Mouse (Mus musculus): Measurements from ENCODE around the gene Dgat2. TPM values are rescaled to one million over a fixed set of nuclear protein-coding genes. Genes with fewer than 3 reads are reported as not detected.

The Dgat2 gene
- polyA plus RNA-seq (2012; ENCODE audit: low replicate concordance), result 1.0 and 1.3 TPM in 2 replicates

GRCm38 (mm10) chr7:99182432-99183172, at the start of gene Dgat2:
TSS of gene Dgat2 (minus strand) at chr7:99182719.

GRCm38 (mm10) chr7:99140984-99141918, 41.3 kb downstream of the Dgat2 start, which contains the start of gene Uvrag:
TSS of gene Uvrag (minus strand) at chr7:99141141.

Other genes with a start within 250 kb of the Dgat2 start
- gene Uvrag, start 41.6 kb downstream of the Dgat2 start, polyA plus RNA-seq (2012; ENCODE audit: low replicate concordance), result 37.1 and 42.0 TPM in 2 replicates
- 0.44 TPM in 1 of 2 replicates, not detected in the other for gene Mogat2, start 55.9 kb upstream of the Dgat2 start, polyA plus RNA-seq (2012; ENCODE audit: low replicate concordance)
- gene Map6, start 84.7 kb upstream of the Dgat2 start, polyA plus RNA-seq (2012; ENCODE audit: low replicate concordance), result 0.05 and 0.25 TPM in 2 replicates
- 8.9 and 30.8 TPM in 2 replicates for gene Serpinh1, start 170.5 kb upstream of the Dgat2 start, polyA plus RNA-seq (2012; ENCODE audit: low replicate concordance)
- gene Gdpd5, start 198.7 kb upstream of the Dgat2 start, polyA plus RNA-seq (2012; ENCODE audit: low replicate concordance), result 6.2 and 8.7 TPM in 2 replicates